Mouse (Mus musculus): ENCODE measurements around the gene Hormad2.

Gene Hormad2

DNA sequence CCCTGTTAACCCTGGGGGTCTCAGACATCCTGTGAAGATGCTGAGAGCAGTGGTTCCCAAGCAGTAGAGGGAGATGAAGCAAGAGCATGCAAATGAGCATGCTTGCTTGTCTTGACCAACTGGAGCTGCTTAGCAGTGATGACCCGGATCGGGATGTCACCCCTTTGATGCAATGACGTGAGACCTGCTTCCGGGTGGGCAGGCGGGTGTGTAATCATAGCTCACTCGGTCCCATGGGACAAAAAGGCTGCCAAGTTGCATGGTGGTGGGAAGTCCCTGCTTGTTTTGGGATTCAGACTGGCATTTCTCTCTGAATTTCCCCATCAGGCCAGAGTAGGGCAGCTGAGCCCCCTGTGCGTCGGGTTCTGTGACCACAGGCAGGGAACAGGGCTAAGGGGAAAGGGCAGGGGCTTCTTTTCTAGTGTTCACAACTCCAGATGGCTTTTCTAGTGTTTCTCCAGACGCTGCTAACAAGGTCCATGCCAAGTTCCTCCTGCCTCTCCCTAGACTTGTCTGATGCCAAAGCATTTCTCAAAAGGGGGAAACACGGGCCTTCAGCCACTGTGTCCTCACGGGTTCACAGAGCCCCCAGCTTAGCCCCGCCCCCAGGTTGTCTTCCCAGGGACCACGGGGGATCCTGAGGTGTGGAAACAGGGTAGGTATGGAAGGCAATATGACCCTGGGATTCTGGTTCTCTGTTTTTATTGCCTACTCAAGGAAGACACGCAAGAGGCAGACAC is 141.0 kb downstream of the Hormad2 start:
- DNase-seq = no peak

DNA sequence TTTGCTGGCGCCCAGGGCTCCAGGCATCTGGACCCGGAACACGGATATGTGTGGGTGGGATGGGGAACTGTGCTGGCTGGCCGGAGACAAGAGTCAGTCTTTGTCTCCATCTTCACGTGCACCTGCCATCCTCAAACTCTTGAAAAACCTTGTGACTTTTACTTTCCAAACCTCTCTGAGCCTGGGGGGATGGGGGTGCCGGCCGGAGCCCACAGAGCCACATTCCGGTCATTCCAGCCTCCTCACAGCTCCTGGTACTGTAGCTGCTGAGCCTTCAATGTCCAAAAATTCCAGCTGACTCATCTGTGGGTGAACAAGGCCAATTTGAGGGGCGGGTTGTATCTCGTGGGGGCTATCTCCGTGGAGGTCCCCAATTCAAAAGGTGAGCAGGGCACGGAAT is 141.7 kb downstream of the Hormad2 start:
- no peak for DNase-seq

GRCm38 (mm10) chr11:4298615-4299014 is 142.3 kb downstream of the Hormad2 start:
- DNase-seq = no peak

GRCm38 (mm10) chr11:4297753-4298152 is 143.2 kb downstream of the Hormad2 start:
- no peak for DNase-seq

- no peak for DNase-seq
Observed at GRCm38 (mm10) chr11:4296610-4297275, 144.2 kb downstream of the Hormad2 start.

Measured in cerebellum, adult 9-11 months (tissue).